Mouse (Mus musculus): ENCODE data around the gene Chga.

GRCm38 (mm10) chr12:102586286-102586881 is 31.6 kb downstream of the Chga start:
- no peak for TF ChIP-seq TAL1 (conservative IDR thresholded peaks at IDR 0.05; ENCODE audit: low read depth, low read length)
- no peak for TF ChIP-seq CTCF (IDR thresholded peaks at IDR 0.05; ENCODE audit: low read depth, low read length)
- no peak for TF ChIP-seq GATA1 (IDR thresholded peaks at IDR 0.05; ENCODE audit: borderline replicate concordance, low read length)

Measured in G1E (cell line).